Mouse (Mus musculus): ENCODE data around the gene Gm3625. TPM values are rescaled to one million over a fixed set of nuclear protein-coding genes. Genes with fewer than 3 reads are reported as not detected.
"Not testable (repeated sequence)": the region's sequence is repeated elsewhere in the genome, so short reads cannot be mapped to it uniquely, and the experiment has no call there.

Gene Gm3625
- total RNA-seq, 1 experiment from 2014 or later, result not detected

DNA sequence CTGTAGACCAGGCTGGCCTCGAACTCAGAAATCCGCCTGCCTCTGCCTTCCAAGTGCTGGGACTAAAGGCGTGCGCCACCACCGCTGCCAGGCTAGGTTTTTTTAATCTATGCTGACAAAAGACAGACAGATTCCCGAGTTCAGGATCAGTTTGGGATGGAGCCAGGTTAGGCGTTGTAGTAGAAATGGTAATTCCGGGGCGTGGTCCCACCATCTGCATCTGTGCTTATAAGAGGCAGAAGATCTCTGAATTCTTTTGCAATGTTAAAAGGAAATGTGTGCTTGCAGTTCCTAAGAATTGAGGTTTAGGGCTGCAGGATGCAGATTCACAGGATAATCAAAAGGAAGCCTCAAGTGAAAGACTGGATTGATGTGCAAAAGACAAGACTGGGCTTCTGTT is 35.8 kb downstream of the Gm3625 start:
- DNase-seq, result no peak

DNA sequence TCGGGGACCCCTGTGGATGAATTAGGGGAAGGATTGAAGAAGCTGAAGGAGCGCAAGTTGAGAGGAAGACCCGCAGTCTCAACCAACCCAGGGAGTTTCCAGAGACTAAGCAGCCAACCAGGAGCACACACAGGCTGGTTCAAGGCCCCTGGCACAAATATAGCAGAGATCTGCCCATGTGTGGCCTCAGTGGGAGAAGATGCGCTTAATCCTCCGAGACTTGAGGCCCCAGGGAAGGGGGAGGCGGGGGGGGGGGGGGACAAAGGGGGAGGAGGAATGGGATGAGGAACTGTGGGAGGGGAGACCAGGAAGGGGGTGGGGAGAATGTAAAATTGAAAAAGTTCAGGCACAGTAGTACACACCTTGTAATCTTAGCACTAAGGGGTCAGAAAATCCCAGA is 37.3 kb downstream of the Gm3625 start:
- no peak for DNase-seq

- DNase-seq, result not testable (repeated sequence)
Measured at GRCm38 (mm10) chr12:4553704-4554103, 39.0 kb downstream of the Gm3625 start.

DNA sequence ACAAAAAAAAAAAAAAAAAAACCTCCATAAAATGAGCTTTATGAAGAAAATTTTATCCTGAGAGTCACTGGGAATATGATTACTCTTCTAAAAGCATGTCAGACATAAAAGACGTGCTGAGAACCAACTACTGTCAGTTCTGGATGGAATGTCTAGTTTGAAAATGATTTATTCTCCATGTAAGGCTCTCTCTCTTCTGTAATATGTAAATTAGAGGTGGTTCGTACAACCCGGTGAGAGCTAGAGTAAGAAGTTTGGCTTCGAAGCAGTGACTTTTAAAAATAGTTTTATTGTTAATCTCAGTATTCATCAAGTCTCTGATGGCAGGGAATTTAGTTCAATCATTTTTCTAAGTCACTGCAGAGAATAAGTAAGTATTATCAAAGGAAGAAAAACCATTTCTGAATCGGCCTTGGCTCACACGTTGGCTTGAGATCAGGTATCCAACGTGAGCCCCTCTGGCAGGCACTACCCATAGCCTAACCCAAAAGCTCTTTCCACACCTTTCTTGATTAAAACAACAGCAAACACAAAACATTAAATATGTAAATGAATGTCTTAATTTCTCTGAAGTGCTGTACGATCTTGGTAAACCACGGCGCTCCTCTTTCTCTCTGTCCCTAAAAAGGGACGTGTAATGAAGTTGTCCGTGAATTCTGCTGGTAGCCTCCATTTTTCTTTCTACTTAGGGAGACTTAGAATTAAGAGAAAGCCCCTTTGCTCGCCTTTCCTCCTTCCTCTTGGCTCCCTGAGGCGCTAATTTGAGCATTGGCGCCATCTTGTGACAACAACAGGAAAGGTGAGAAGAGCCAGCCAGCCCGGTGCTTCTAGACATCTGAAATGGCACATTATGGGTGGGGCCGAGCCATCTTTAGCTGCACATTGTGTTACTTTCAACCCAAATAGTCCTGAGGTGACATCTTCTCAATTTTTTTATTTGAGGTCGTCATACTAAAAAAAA is 44.4 kb downstream of the Gm3625 start:
- peak; percentile 83 for DNase-seq

DNA sequence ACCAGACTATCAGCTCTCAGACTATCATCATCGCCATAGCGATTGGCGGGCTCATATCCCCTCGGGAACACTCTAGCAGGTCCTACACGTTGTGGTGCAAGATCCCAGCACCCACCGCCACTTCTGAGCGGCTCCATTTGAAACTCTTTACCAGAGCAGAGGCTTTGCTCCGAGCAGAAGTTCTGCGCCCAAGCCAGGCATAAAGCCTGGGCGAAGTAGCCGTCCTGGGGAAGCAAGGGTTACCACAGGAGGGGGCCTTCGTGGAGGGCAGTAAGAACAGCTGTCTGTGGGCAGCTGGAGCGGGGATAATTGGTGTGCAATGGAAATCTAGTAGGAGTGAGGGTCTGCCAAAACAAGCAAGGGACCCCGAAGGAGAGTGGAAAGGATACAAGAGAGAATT is 45.2 kb downstream of the Gm3625 start:
- no peak for DNase-seq

- DNase-seq, result peak; percentile 21
Measured at GRCm38 (mm10) chr12:4546491-4546890, 46.2 kb downstream of the Gm3625 start.

- no peak for DNase-seq
Measured at GRCm38 (mm10) chr12:4545425-4545824, 47.3 kb downstream of the Gm3625 start.

DNA sequence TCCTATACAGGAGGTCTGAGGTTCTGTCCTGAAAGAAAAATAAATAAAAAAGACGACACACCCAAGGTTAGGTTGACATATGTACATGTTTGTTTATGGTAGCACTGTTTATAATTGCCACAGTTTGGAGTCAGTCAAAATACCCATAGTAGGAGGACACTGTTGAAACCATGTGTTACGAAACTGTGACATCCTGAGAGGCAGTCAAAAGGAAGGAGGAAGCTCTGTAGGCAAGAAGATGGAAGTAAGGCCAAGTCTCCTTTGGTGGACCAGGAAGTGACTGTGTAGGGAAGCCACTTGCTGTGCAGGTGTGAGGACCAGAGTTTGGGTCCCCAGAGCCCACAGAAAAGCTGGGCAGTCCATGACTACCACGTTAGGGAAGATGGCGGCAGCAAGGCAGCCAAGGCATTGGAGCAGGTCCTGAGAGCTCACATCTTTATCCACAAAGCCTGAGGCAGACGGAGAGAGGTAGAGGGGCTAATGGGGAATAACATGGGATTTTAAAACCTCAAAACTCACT is 48.3 kb downstream of the Gm3625 start:
- no peak for DNase-seq

Other genes with a start within 250 kb of the Gm3625 start
- gene Ncoa1, start 115.7 kb downstream of the Gm3625 start, total RNA-seq (2021), result 39.1 and 39.8 TPM in 2 replicates
- gene Itsn2, start 289 bp downstream of the Gm3625 start, total RNA-seq (2021), result 47.8 and 61.2 TPM in 2 replicates
- 0.30 and 0.86 TPM in 2 replicates for gene Fam228a, start 145.5 kb upstream of the Gm3625 start, total RNA-seq (2021)
- 2.0 and 3.8 TPM in 2 replicates for gene Pfn4, start 176.1 kb upstream of the Gm3625 start, total RNA-seq (2021)
- gene Fam228b, start 176.3 kb upstream of the Gm3625 start, total RNA-seq (2021), result 7.9 and 10.2 TPM in 2 replicates
- 106 and 114 TPM in 2 replicates for gene Sf3b6, start 224.6 kb upstream of the Gm3625 start, total RNA-seq (2021)
- 8.9 and 17.7 TPM in 2 replicates for gene Fkbp1b, start 248.7 kb upstream of the Gm3625 start, total RNA-seq (2021)